Mouse (Mus musculus) ES-Bruce4 (cell line): Measurements from ENCODE around the gene Aff3. TPM values are rescaled to one million over a fixed set of nuclear protein-coding genes. Genes with fewer than 3 reads are reported as not detected.

Experiments used
- H3K27ac ChIP-seq: 2 replicates; pipeline ENCODE4 v1.5.1; 2012; ENCODE audit warnings: low read length, inconsistent platforms; ENCODE audit not compliant: insufficient read depth
- H3K27me3 ChIP-seq: 2 replicates; pipeline ENCODE4 v1.6.1; 2012; ENCODE audit warnings: mild to moderate bottlenecking, low read length, inconsistent platforms; ENCODE audit not compliant: control insufficient read depth, poor library complexity, insufficient read depth, severe bottlenecking
- H3K36me3 ChIP-seq: 2 replicates; pipeline ENCODE4 v1.6.1; 2012; ENCODE audit warnings: inconsistent platforms, mild to moderate bottlenecking, low read length, moderate library complexity; ENCODE audit not compliant: control insufficient read depth, poor library complexity, insufficient read depth, severe bottlenecking
- H3K4me1 ChIP-seq: one replicate; pipeline ENCODE4 v1.8.1; 2011; ENCODE audit warnings: low read length; ENCODE audit not compliant: control insufficient read depth, insufficient read depth
- H3K4me3 ChIP-seq: 2 replicates; pipeline ENCODE4 v1.5.1; 2011; ENCODE audit warnings: low read depth, mild to moderate bottlenecking, low read length
- H3K9ac ChIP-seq: 2 replicates; pipeline ENCODE4 v1.6.1; 2012; ENCODE audit warnings: low read depth, mild to moderate bottlenecking, inconsistent platforms; ENCODE audit not compliant: poor library complexity, severe bottlenecking
- H3K9me3 ChIP-seq: replicated peaks from 2 replicates; pipeline ENCODE4 v1.6.1; 2012; ENCODE audit warnings: mild to moderate bottlenecking, low read length, inconsistent platforms; ENCODE audit not compliant: control insufficient read depth, poor library complexity, insufficient read depth, severe bottlenecking
- CTCF ChIP-seq: IDR thresholded peaks from one replicate; pipeline ENCODE4 v1.8.1; 2011; ENCODE audit warnings: low read depth, low read length
- EP300 ChIP-seq: IDR thresholded peaks from 2 replicates; pipeline ENCODE4 v1.6.1; 2011; ENCODE audit warnings: low read depth, low read length; ENCODE audit not compliant: insufficient read depth
- POLR2A ChIP-seq: IDR thresholded peaks from one replicate; pipeline ENCODE4 v1.8.1; 2011; ENCODE audit warnings: low read length; ENCODE audit not compliant: insufficient read depth
- polyA plus RNA-seq: library from polyadenylated mRNA; stranded (reverse); fragments of >200 nt; gene quantifications from 2 replicates; pipeline ENCODE4 v1.2.4, GENCODE M21; 2011; ENCODE audit warnings: low read depth; ENCODE audit not compliant: missing spikeins, insufficient read depth, insufficient read length

The Aff3 gene
- polyA plus RNA-seq: 9.2 and 10.5 TPM in 2 replicates

- Histone ChIP-seq H3K4me1 (no peaks in the 10 kb centered on the region), H3K9ac (no peak within 1 kb of the TSS), H3K36me3 (no peaks in the 10 kb centered on the region), H3K27me3 (no peaks in the 10 kb centered on the region; the same call in 1 of the 2 replicates), H3K4me3 (no peak within 1 kb of the TSS), H3K27ac (no peak within 1 kb of the TSS), H3K9me3 (no peaks in the 10 kb centered on the region)
- TF ChIP-seq CTCF: no peak
- TF ChIP-seq POLR2A: no peak
- no peak for TF ChIP-seq EP300
Observed at GRCm38 (mm10) chr1:38664777-38665176, at the start of gene Aff3. Gene Aff3 (minus strand): TSS chr1:38664955.

DNA sequence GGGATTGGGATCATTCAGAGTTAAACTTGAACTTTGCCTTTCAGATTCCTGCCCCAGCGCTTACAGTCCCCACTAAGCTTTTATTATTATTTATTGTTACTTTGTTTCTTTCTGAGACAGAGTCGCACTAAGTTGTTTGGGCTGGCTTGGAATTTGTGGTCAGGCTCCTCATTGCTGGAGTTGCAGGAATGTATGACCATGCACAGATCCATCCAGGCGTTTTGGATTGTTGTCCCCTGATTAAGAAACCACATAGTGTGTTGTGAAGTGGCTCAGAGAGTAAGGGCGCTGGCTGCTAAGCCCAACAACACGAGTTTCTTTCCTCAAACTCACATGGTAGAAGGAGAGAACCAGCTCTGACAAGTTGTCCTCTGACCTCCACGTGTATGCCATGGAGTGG, 35.9 kb upstream of the Aff3 start:
- Histone ChIP-seq H3K4me3 (no peak overlapping the region), H3K27ac (no peak overlapping the region), H3K27me3 (no peaks in the 10 kb centered on the region), H3K9ac (no peak overlapping the region), H3K9me3 (0 out of 2 replicates have a peak, but pooled peaks cover 8% of the 10 kb centered on the region), H3K36me3 (no peaks in the 10 kb centered on the region), H3K4me1 (no peaks in the 10 kb centered on the region)
- no peak for TF ChIP-seq EP300
- TF ChIP-seq POLR2A: no peak
- TF ChIP-seq CTCF: no peak

DNA sequence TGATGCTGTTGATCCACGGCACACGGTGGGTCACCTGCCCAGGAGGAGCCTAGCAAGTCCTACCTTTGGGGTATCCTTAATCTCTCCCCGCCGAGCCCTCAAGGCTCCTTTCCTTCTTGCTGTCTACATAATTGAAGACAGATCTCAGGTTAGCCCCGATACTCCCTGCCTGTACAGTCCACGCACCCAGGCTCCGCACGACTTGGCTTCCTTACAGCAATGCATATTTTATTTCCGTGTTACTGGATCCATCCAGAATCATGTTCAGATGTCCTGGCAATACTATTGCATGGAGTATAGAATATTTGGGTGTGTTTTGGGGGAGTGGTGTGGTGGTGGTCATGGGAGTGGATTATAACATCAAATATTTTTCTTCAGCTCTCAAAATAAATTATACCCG, 34.5 kb upstream of the Aff3 start:
- H3K27ac ChIP-seq: no peak overlapping the region
- no peak overlapping the region for H3K9ac ChIP-seq
- no peaks in the 10 kb centered on the region for H3K27me3 ChIP-seq
- TF ChIP-seq EP300: no peak
- no peak for TF ChIP-seq CTCF
- no peak for TF ChIP-seq POLR2A
- 0 out of 2 replicates have a peak, but pooled peaks cover 5% of the 10 kb centered on the region for H3K9me3 ChIP-seq
- H3K36me3 ChIP-seq: no peaks in the 10 kb centered on the region
- H3K4me3 ChIP-seq: no peak overlapping the region
- H3K4me1 ChIP-seq: no peaks in the 10 kb centered on the region

DNA sequence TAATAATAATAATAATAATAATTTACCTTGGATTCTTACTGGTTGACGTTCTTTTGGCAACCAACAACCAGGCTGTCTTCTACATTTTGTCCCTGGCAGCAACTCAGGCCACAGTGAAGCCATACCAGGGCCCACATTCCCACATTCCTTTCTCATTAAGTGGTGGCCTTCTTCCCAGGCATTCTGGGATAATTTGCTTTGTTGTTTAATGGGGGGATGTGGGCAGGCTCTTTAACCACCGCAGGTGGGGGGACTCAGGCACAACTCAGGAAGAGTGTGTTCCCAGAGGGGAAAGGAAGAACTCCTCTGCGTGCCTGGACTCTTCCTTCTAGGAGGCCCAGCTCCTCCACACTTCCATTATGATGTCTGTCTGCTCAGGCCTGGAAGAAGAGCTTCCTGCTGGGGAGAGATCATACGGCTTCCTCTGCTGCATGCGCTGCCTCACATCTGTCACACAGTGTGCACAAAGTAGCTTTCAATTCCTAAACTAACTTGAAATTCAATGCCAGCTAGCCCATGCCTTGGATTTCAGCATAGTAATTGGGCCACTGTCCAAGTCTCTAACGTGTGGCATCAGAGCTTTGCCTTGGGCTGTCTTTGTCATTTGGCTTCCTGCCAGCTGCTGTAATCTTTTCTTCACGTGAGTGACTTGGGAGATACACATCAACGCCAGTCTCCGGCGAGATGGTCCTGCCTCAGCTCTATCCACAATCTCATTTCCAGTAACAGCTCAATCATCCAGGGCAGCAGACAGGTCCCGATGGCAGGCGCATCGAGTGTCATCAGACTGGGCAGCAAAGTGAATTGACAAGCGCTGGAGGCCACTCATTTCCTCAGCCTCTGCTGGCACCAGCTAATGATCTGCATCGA, 31.3 kb upstream of the Aff3 start:
- Histone ChIP-seq H3K27me3 (no peaks in the 10 kb centered on the region), H3K9me3 (no peaks in the 10 kb centered on the region), H3K27ac (no peak overlapping the region), H3K9ac (no peak overlapping the region), H3K4me3 (no peak overlapping the region), H3K4me1 (no peaks in the 10 kb centered on the region), H3K36me3 (no peaks in the 10 kb centered on the region)
- no peak for TF ChIP-seq CTCF
- TF ChIP-seq EP300: no peak
- TF ChIP-seq POLR2A: no peak

GRCm38 (mm10) chr1:38695089-38695811, 30.5 kb upstream of the Aff3 start:
- Histone ChIP-seq H3K9me3 (no peaks in the 10 kb centered on the region), H3K4me1 (no peaks in the 10 kb centered on the region), H3K9ac (no peak overlapping the region), H3K4me3 (no peak overlapping the region), H3K27ac (no peak overlapping the region), H3K27me3 (no peaks in the 10 kb centered on the region), H3K36me3 (no peaks in the 10 kb centered on the region)
- TF ChIP-seq EP300: no peak
- no peak for TF ChIP-seq POLR2A
- no peak for TF ChIP-seq CTCF

- H3K4me1 ChIP-seq: no peaks in the 10 kb centered on the region
Observed at GRCm38 (mm10) chr1:38694142-38694541, 29.4 kb upstream of the Aff3 start.

More at GRCm38 (mm10) chr1:38694142-38694541, 29.4 kb upstream of the Aff3 start:
- Histone ChIP-seq H3K9ac (no peak overlapping the region), H3K9me3 (no peaks in the 10 kb centered on the region), H3K4me3 (no peak overlapping the region), H3K36me3 (no peaks in the 10 kb centered on the region), H3K27me3 (no peaks in the 10 kb centered on the region), H3K27ac (no peak overlapping the region)
- no peak for TF ChIP-seq EP300
- TF ChIP-seq POLR2A: no peak
